Mouse (Mus musculus) spleen, postnatal 36 days (tissue): ENCODE results near the gene Pde4d.

Source experiments
- DNase-seq, 2 experiments: peaks; one replicate each; pipeline ENCODE4 v3.0.0; 2022; ENCODE audit warnings: low spot score in 2 of 2, mixed read lengths in 1 of 2

The Pde4d gene

GRCm38 (mm10) chr13:108598673-108599072 lies 148.9 kb downstream of the Pde4d start:
- no peak for DNase-seq

GRCm38 (mm10) chr13:108599186-108599900 lies 149.6 kb downstream of the Pde4d start:
- no peak for DNase-seq

- no peak for DNase-seq
These were observed 151.3 kb downstream of the Pde4d start for GRCm38 (mm10) chr13:108601021-108601420.

- no peak for DNase-seq
These were observed 153.8 kb downstream of the Pde4d start for GRCm38 (mm10) chr13:108603502-108603901.

GRCm38 (mm10) chr13:108604213-108604612 lies 154.5 kb downstream of the Pde4d start:
- no peak for DNase-seq

- no peak for DNase-seq
These were observed 168.5 kb downstream of the Pde4d start for GRCm38 (mm10) chr13:108618207-108618606.

- DNase-seq = no peak
These were observed 172.9 kb downstream of the Pde4d start for GRCm38 (mm10) chr13:108622681-108623080.

GRCm38 (mm10) chr13:108623929-108624328 lies 174.2 kb downstream of the Pde4d start:
- no peak for DNase-seq

GRCm38 (mm10) chr13:108626166-108626565 lies 176.4 kb downstream of the Pde4d start:
- no peak for DNase-seq

- no peak for DNase-seq
These were observed 178.8 kb downstream of the Pde4d start for GRCm38 (mm10) chr13:108628501-108628900.

GRCm38 (mm10) chr13:108630576-108630975 lies 180.8 kb downstream of the Pde4d start:
- DNase-seq = no peak

- no peak for DNase-seq
These were observed 181.5 kb downstream of the Pde4d start for GRCm38 (mm10) chr13:108631222-108631621.

GRCm38 (mm10) chr13:108636526-108636925 lies 186.8 kb downstream of the Pde4d start:
- no peak for DNase-seq

- DNase-seq = no peak
These were observed 192.5 kb downstream of the Pde4d start for GRCm38 (mm10) chr13:108642259-108642658.

GRCm38 (mm10) chr13:108646801-108647200 lies 197.1 kb downstream of the Pde4d start:
- DNase-seq = no peak

- DNase-seq = no peak
These were observed 197.5 kb downstream of the Pde4d start for GRCm38 (mm10) chr13:108647239-108647638.

- DNase-seq = no peak
These were observed 204.4 kb downstream of the Pde4d start for GRCm38 (mm10) chr13:108654026-108654723.

GRCm38 (mm10) chr13:108666579-108666978 lies 216.8 kb downstream of the Pde4d start:
- no peak for DNase-seq

- DNase-seq = peak; percentile 22 to 26
These were observed 217.3 kb downstream of the Pde4d start for GRCm38 (mm10) chr13:108667077-108667476.

GRCm38 (mm10) chr13:108677056-108677455 lies 227.3 kb downstream of the Pde4d start:
- no peak for DNase-seq

GRCm38 (mm10) chr13:108683018-108683417 lies 233.3 kb downstream of the Pde4d start:
- DNase-seq = no peak

- DNase-seq = no peak
These were observed 236.1 kb downstream of the Pde4d start for GRCm38 (mm10) chr13:108685817-108686216.

GRCm38 (mm10) chr13:108686262-108686661 lies 236.5 kb downstream of the Pde4d start:
- peak in 1 of 2 experiments; percentile 9 for DNase-seq
